Mouse (Mus musculus): ENCODE results near the gene Mrpl4.

DNA sequence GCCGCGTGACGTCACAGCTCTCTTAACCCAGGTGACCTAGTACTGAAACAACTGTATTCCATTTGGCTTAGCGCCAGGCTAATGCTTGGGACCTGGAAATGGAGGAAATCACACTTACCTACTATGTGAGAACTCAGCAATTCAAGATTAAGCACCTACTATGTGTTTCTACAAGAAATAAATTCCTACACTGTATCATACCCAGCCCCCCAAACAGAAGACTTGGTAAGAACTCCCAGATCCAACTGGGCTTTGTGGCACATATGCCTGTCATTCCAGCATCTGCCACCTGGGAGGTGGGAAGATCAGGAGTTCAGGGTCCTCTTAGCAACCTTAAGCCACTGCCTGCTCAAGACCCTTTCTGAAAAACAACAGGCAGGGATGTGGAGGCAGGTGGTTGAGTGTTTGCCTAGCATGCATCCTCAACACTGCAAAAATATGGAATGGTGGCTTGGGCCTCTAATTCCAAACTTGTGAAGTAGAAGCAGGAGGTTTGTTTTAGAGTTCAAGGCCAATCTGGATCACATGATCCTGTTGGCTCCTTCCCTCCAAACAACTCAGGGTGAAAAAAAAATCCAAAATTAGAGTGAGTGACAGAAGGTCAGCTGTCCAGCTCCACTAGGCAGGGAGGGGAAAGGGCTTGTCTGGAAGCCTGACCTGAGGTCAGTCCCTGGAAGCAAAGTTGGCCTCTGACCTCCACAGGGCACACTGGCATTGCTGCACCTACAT, 25.4 kb upstream of the Mrpl4 start:
- TF ChIP-seq CTCF (IDR thresholded peaks at IDR 0.05; ENCODE audit: low read depth, low read length) (no peak), GATA1 (IDR thresholded peaks at IDR 0.05; ENCODE audit: borderline replicate concordance, low read length) (no peak), TAL1 (conservative IDR thresholded peaks at IDR 0.05; ENCODE audit: low read depth, low read length) (no peak), POLR2AphosphoS5 (IDR thresholded peaks at IDR 0.05; ENCODE audit: insufficient replicate concordance, low read depth, low read length) (no peak), GATA2 (IDR thresholded peaks at IDR 0.05; ENCODE audit: borderline replicate concordance, low read depth, low read length) (no peak)
